Mouse (Mus musculus): ENCODE measurements around the gene Dapk3.

The Dapk3 gene

DNA sequence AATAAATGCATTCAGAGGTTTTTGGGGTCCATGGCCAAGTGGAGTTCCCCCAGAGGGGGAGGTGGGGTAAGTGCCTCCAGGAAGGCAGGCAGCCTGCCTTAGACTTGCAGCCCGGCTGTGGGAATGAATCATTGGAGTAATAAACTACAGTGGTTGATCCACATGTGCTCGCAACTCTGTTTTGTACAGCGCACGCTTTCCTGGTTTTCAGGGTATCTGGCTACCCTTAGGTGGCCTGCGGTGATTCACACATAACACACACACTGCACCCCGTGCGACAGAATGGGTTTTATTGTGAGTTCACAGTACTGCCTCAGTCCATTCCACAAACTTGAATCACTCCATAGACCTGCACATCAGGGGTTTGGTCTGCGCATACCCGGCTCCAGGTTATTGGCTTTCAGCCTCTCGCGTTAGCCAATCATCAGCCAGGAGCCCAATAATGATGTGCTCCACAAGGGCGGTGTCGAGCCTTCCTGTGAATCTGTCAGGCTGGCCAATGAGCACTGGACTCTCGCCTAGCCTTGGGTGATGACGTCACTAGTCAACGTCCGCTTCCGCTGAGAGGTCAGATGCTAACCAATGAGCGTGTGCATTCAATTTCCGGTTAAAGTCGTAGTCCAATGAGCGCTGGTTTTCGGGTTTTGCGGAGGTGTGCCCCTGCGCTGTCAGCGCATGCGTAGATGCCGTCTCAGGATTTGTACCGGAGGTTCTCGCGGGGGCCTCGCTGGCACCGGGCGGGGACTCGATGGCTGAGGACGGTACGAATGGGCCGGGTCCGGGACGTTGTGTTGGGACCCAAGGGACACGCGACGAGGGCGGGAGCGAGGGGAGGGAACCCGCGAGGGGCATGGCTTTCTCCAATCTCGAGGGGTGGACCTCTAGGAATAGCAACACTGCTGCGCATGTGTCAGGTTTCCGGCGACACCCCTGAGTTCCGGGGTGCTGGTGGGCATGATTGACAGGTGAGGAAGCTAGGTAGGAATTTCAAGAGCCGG, at the start of gene Dapk3:
Gene Dapk3 (plus strand): TSS at position 670 of the 998 bp plus-strand sequence.
- Histone ChIP-seq H3K27me3 (ENCODE audit: control insufficient read depth, insufficient read depth, low read length, poor library complexity, severe bottlenecking) (no peaks in the 10 kb centered on the region), H3K36me3 (ENCODE audit: control insufficient read depth, insufficient read depth, low read length, poor library complexity, severe bottlenecking) (peaks cover 36% of the 10 kb centered on the region)
- peak; percentile 99 for DNase-seq (ENCODE audit: low read depth, low spot score)

DNA sequence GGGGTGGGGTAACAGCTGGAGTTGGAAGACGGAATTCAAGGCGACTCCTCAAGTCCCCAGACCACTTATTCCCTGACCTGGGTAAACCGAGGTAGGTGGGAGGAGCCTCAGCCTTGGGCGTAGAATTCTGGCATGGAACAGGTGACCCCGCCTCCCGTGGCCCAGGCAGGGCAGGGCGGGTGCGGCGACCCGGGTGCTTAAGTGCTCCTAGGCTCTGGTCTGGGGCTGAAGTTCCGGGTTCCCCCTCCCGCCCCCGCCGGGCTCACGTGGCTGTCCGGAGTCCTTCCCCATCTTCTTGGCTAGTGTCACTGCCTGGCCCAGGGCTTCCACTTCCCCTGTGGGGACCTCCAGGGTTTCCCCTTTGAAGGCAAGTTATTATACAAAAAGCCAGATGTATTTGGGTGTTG, 48.6 kb upstream of the Dapk3 start:
- DNase-seq (ENCODE audit: low read depth, low spot score), result peak; percentile 94
- Histone ChIP-seq H3K27me3 (ENCODE audit: control insufficient read depth, insufficient read depth, low read length, poor library complexity, severe bottlenecking) (no peaks in the 10 kb centered on the region), H3K36me3 (ENCODE audit: control insufficient read depth, insufficient read depth, low read length, poor library complexity, severe bottlenecking) (no peaks in the 10 kb centered on the region)

DNA sequence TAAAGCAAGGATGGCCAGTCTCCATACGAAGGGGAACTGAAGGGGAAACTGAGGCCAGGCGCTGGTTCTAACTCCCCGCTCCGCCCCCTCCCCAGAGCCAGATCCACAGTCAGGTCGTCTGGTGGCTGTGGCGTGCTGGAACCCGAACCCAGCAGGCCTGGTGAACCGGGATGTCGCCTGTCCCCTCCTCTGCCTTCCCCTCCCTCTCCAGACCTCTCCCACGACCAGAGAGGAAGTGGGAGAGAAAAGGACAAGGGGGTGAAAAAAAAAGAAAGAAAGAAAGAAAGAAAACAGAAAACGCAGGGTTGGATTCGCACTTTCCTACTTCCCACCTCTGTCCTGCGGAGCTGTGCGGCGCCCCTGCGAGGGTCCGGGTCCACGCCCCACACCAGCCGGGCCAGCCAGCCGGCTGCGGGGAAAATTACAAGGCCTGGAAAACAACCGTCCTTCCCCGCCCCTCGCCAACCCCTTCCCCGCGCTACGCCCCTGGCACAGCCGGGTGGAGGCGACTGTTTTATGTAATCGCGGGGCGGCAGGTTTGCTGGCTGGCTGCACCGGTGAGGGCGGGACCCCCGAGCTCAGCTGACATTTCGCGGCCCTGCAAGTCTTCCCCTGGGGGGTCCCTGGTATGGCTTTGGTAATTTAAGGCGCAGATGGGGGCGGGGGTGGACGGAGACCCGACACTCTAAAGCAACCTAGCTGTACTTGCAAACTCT, 47.7 kb upstream of the Dapk3 start, which contains the start of gene Zbtb7a:
Gene Zbtb7a (plus strand): TSS at position 255 of the 716 bp plus-strand sequence.
- peak; percentile 29 for DNase-seq (ENCODE audit: low read depth, low spot score)
- H3K27me3 ChIP-seq (ENCODE audit: control insufficient read depth, insufficient read depth, low read length, poor library complexity, severe bottlenecking), result no peaks in the 10 kb centered on the region
- no peaks in the 10 kb centered on the region for H3K36me3 ChIP-seq (ENCODE audit: control insufficient read depth, insufficient read depth, low read length, poor library complexity, severe bottlenecking)

DNA sequence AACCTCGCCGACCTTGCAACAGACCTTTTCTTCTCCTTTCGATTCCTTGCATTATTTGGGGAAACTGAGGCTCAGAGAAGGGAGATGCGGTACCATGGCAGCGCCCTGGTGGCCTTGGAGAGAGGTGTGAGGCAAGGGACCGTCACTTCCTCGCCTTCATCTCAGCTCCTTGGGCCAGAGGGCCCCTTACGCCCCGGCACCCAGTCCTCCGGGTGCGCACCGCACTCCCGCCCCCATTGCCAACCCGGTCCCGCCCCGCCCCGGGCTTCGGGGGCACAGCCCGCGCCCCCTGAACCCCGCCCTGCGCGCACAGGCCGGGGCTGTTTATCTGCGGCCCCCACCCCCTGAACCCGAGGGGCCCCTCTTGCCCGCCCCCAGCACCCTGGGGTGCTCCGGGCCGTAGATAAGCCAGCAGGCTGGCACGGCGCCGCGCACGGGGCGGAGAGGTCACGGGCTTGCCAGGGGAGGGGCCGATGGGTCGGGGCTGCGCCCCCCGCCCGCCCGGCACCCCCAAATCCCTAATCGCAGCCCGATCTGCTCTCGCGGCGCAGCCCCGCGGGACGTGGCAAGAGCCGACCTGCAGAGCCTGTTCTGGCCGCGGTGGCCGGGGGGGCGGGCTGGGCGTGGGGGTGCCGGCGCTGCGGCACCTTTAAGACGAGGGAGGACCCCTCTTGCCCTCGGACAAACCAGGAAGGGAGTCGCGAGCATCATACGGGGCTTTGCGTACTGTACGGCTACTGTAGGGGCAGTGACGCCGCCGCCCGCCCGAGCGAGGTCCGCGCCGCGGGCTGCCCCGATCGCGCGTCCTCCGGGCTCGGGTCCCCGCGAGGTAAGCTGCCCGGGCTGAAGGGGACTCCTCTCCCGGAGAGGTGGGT, 46.7 kb upstream of the Dapk3 start:
- peak; percentile 78 for DNase-seq (ENCODE audit: low read depth, low spot score)
- H3K36me3 ChIP-seq (ENCODE audit: control insufficient read depth, insufficient read depth, low read length, poor library complexity, severe bottlenecking), result no peaks in the 10 kb centered on the region
- H3K27me3 ChIP-seq (ENCODE audit: control insufficient read depth, insufficient read depth, low read length, poor library complexity, severe bottlenecking), result no peaks in the 10 kb centered on the region

DNA sequence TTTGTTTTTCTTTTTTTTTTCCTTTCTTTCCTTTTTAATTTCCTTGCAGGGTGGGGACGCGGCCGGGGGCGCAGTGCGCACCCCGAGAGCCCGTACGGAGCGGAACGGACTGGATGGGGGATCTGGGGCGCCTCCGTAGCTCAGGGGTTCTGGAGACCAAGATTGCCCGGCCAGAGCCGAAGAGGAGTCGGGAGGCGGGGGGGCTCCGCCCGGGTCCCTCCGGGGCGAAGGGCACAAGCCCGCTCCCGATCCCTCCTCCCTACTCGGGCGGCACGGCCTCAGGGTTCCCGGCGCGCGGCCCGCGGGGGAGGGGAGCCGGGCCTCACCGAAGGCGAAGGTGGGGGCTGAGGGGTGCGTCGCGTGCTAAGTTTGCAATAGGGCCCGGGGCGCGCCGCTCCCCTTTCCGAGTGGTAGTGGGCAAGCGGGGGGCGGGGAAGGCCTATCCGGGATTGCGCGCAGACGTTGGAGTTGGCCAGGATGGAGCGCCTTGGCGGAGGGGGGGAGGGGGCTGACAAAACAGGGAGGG, 46.0 kb upstream of the Dapk3 start:
- DNase-seq (ENCODE audit: low read depth, low spot score), result peak; percentile 75
- Histone ChIP-seq H3K36me3 (ENCODE audit: control insufficient read depth, insufficient read depth, low read length, poor library complexity, severe bottlenecking) (0 out of 2 replicates have a peak, but pooled peaks cover 3% of the 10 kb centered on the region), H3K27me3 (ENCODE audit: control insufficient read depth, insufficient read depth, low read length, poor library complexity, severe bottlenecking) (no peaks in the 10 kb centered on the region)

DNA sequence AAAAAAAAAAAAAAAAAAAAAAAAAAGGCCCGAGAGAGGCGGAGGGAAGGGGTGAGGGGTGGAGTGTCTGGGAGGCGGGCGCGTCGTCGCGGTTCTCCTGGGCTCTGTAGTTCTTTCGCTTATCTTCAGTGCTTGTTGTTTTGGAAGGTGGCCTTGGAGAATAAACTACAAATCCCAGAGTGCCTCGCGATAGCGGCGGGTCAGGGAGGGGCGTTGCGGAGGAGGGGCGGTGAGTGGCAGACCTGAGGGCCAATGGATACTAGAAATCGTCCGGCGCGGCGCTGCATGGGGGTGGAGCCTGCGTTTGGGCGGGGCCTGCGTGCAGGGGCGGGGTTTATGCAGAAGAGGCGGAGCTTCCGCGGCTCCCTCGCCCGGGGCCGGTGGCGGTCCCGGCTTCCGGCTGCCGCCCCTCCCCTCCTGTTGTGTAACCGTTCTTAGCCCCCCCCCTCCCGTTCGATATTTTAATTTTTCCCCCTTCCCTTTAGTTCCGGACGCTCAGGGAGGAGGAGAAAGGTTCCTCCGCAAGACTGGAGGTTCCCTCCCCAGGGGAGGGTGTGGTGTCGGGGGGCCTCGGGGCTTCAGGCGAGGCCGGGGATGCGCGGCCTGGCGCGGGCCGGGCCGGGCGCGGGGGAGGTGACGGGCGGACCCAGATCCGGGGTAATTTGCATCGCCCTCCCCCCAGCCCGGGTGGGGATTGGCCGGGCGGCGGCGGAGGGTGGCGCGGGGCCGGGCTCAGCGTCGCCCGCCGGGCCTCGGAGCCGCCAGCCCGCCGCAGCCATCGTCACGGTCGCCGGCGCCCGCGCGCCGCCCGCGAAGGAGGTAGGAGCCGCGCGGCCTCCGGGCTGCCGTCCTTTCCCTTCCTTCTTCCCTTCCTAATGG, 45.3 kb upstream of the Dapk3 start:
- Histone ChIP-seq H3K27me3 (ENCODE audit: control insufficient read depth, insufficient read depth, low read length, poor library complexity, severe bottlenecking) (no peaks in the 10 kb centered on the region), H3K36me3 (ENCODE audit: control insufficient read depth, insufficient read depth, low read length, poor library complexity, severe bottlenecking) (0 out of 2 replicates have a peak, but pooled peaks cover 3% of the 10 kb centered on the region)
- DNase-seq (ENCODE audit: low read depth, low spot score), result peak; percentile 99

DNA sequence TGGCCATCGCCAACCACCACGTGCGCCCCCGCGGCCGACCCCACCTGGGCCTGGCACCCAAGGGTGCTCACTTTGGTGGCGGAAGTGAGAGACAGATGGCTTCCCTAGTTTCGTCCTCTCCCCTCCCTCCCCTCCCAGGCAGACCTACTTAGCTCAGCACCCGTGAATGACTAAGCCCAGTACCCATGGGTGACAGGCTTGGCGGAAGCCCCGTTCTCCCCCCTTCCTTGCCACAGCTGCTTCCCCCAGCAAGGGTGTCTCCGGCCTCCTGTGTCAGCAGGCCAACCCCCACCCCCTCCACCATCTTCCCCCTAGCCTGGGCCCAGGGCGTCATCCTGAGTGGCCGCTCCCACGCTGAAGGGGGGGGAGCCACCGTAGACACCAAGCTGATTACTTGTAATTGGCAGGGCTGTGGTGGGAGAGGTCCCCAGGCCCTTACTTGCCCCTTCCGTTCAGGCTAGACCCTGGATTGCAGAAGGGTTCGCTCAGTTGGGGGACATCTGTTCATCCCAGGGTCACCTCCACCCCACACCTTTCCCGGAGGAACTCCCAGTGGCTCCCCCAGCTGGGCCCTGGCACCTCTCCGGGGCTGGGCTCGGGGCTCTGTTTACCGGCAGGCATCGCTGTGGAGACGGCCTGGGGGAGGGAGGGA, 44.5 kb upstream of the Dapk3 start:
- peak; percentile 88 for DNase-seq (ENCODE audit: low read depth, low spot score)
- Histone ChIP-seq H3K36me3 (ENCODE audit: control insufficient read depth, insufficient read depth, low read length, poor library complexity, severe bottlenecking) (0 out of 2 replicates have a peak, but pooled peaks cover 3% of the 10 kb centered on the region), H3K27me3 (ENCODE audit: control insufficient read depth, insufficient read depth, low read length, poor library complexity, severe bottlenecking) (no peaks in the 10 kb centered on the region)

DNA sequence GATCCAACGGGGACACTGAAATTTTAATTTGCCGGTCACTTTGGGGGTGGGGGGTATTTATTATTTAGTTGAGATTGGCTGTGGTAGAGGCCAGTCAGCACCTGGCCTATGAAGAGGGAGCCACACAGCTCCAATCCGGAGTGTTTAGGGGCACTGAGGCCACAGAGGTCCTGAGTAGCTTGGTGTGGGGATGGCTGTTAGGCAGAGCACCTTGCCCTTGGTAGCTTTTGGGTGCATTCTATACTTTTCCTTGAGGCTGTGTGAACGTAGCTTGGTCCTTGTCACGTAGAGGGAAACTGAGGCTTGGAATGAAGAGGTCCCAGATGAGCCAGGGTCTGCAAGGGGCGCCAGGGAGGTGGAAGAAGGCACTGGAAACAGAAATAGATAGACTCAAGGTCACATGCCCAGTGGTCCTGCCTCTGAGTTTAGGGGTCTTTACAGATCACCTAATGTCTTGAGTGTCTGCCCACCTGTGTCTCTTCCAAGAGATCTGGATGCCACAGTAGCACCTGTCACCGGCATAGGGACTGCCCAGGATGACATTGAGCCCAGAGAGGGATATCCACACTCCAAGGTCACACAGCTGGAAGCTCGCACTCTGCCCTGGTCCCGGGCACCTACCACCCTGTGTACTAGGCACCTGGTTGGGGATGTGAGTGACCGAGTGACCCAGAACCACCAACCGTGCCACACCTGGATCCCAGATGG, 43.8 kb upstream of the Dapk3 start:
- Histone ChIP-seq H3K27me3 (ENCODE audit: control insufficient read depth, insufficient read depth, low read length, poor library complexity, severe bottlenecking) (no peaks in the 10 kb centered on the region), H3K36me3 (ENCODE audit: control insufficient read depth, insufficient read depth, low read length, poor library complexity, severe bottlenecking) (peaks cover 5% of the 10 kb centered on the region; the same call in 1 of the 2 replicates)
- no peak for DNase-seq (ENCODE audit: low read depth, low spot score)

DNA sequence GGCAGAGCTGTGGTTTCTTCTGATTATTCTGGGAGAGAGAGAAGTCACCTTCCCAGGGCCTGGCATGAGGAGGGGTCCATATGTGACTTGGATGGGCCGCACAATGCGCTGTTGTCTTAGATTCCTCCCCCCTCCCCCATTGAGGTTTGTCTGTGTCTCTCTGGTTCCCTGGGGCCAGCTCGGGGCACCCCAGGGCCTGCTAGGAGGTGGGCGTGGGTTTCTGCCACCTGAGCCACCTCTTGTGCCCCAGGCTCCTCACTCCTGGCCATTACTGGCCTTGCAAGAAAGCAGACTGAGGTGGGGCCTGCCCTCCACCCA, 43.3 kb upstream of the Dapk3 start:
- H3K36me3 ChIP-seq (ENCODE audit: control insufficient read depth, insufficient read depth, low read length, poor library complexity, severe bottlenecking), result peaks cover 10% of the 10 kb centered on the region; the same call in 1 of the 2 replicates
- DNase-seq (ENCODE audit: low read depth, low spot score), result no peak
- no peaks in the 10 kb centered on the region for H3K27me3 ChIP-seq (ENCODE audit: control insufficient read depth, insufficient read depth, low read length, poor library complexity, severe bottlenecking)

DNA sequence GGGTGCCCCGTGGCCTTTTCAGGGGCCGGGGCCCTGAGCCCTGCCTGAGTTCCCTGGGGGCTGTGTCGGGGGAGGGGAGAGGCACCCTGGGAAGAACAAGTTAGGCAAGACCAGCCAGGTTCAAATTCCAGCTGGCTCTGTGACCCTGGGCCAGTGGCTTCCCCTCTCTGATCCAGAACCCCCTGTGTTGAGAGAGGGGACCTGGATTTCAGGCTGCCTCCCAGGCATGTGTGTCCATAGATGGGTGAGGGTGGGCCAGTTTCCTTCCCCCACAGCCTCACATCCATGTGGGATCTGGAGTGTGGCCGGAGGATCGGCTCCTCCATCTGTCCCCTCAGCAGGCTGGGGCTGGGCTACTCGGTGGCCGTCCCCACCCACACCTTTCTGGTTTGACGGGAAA, 42.8 kb upstream of the Dapk3 start:
- Histone ChIP-seq H3K36me3 (ENCODE audit: control insufficient read depth, insufficient read depth, low read length, poor library complexity, severe bottlenecking) (peaks cover 14% of the 10 kb centered on the region; the same call in 1 of the 2 replicates), H3K27me3 (ENCODE audit: control insufficient read depth, insufficient read depth, low read length, poor library complexity, severe bottlenecking) (no peaks in the 10 kb centered on the region)
- DNase-seq (ENCODE audit: low read depth, low spot score), result no peak

DNA sequence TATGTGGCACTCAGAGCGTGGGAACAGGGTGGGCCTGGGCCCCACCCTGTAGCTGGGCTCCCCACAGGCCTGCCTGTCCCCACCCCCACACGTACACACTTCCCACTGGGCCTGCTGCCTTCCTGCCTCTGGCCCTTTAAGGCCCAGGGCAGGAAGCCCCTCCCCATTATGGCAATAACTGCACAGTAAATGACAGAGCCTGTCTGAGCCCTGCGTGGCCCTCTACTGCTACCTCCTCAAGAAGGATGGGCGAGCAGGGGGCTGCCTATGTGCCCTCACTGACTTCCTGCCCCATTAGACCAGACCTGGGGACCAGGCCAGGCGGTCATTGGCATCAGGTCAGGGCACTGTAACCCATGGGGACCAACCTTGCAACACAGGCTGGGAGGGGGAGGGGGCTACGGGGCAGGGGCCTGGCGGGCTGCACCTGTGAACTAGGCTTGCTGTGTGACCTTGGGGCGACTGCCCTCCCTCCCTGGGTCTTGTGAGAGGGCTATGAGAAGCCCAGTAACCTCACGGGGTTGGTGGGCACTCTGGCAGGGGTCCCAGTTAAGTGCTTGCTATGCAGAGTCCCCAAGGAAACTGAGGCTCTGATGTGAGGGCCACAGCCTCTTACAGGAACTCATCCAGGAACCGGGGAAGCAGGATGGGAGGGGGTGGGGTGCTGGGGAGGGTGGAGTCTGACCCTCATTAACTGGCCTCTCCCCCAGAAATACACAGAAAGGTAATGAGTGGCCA, 41.9 kb upstream of the Dapk3 start:
- Histone ChIP-seq H3K27me3 (ENCODE audit: control insufficient read depth, insufficient read depth, low read length, poor library complexity, severe bottlenecking) (no peaks in the 10 kb centered on the region), H3K36me3 (ENCODE audit: control insufficient read depth, insufficient read depth, low read length, poor library complexity, severe bottlenecking) (peaks cover 22% of the 10 kb centered on the region)
- no peak for DNase-seq (ENCODE audit: low read depth, low spot score)

All from splenic B cell, adult 2 months (primary cell).